Mouse (Mus musculus): ENCODE results near the gene Xrcc3.

Gene Xrcc3

DNA sequence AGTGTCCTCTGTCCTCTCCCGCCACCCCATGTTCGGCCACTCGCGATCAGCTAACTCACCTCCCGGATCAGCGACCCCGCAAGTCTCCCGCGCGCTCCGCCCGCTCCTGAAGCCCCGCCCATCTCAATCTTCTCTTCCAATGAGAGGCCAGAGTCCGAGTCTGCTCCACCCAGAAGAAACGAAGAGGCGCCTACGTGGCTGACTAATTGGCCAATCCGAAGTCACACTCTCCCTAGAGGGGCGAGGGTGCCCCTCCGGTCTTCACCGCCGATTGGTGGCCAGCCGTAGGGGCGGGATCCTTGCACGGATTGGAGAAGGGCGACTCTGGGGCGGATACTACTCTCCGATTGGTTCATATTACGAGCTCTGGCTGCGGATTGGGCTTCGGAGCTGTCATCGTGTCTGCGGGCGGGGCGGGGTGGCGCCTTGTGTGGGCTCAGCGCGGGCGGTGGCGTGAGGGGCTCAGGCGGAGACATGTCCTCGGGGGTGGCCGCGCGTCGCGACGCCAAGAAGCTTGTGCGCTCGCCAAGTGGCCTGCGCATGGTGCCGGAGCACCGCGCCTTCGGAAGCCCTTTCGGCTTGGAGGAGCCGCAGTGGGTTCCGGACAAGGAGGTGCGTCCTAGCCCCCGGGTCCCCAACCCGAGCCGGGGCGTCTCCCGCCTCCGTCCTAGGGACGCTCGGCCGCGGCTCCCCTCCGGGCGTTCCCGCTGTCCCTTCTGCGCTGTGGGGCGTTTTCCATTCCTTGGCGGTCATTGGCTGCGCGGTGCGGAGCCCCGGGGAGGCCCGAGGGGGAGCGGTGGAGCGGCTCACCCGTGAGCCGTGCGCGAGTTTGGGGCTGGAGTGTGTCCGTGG is at the start of gene Xrcc3, which contains the start of gene Zfyve21:
TSS of gene Xrcc3 (minus strand) at position 108 of the 852 bp plus-strand sequence.
TSS of gene Zfyve21 (plus strand) at position 405 of the 852 bp plus-strand sequence.
- CTCF ChIA-PET: interaction anchor here (0.5 to 1.0 kb wide), 2 partner anchors 35 to 915 kb away, joined by 4 read pairs; no protein-coding TSS in a partner anchor

GRCm38 (mm10) chr12:111855448-111855847 is 41.8 kb upstream of the Xrcc3 start:
- CTCF ChIA-PET: interaction anchor here (0.6 kb wide), 1 partner anchor 9 kb away, joined by 3 read pairs; no protein-coding TSS in a partner anchor

DNA sequence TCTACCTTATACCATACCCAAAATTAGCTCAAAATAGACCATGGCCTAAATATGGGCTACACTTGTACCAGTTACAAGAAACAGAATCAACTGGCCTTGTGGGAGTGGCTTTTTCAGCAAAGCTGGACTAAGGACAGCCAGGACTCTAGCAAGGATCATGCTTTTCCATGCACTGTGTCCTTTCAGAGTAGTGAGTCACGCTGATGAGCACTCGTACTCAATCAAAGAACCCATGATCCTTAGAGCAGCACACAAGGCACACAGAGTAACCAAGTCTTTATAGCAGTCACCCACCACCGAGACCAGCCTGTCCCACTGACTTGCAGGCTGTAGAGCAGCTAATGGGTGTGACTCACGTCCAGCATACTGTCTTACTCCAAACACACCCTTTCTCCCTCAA is 39.9 kb upstream of the Xrcc3 start:
- CTCF ChIA-PET: no interaction called here

GRCm38 (mm10) chr12:111853011-111853436 is 39.4 kb upstream of the Xrcc3 start:
- CTCF ChIA-PET: no interaction called here

DNA sequence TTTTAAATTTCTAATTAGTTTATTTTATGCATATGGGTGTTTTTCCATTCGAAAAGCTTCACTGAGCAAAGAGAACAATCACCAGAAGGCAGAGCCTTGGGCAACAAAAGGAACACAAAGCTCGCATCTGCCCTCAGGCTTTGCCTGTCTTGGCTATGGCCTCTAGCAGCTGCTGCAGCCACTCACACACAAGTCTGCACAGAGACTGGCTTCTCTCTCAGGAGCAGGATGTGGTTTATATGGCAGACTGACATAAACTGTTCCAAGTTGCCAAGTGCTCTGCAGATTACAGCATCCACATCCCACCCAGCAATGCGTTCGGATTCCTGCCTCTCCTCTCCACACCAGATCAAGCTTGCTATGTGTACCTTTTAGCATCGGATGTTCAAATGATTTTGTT is 38.1 kb upstream of the Xrcc3 start:
- CTCF ChIA-PET: interaction anchor here (0.6 kb wide), 1 partner anchor 621 kb away, joined by 3 read pairs; no protein-coding TSS in a partner anchor

DNA sequence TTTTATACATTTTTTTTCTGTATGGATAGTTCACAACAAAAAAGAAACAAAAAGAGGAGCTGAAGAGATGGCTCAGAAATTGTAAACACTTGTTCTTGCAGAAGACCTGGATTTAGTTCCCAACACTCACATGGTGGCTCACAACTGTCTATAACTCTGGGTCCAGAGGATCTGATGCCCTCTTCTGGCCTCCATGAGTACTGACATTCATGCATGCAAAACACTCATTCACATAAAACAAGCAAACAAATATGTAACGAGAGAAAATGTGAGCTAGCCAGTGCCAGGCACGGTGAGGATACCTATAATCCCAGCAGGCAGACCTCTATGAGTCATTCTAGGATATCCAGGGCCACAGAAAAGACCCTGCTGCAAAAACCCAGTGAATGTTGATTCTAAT is 37.6 kb upstream of the Xrcc3 start:
- CTCF ChIA-PET: interaction anchor here (0.6 kb wide), 1 partner anchor 621 kb away, joined by 3 read pairs; no protein-coding TSS in a partner anchor

DNA sequence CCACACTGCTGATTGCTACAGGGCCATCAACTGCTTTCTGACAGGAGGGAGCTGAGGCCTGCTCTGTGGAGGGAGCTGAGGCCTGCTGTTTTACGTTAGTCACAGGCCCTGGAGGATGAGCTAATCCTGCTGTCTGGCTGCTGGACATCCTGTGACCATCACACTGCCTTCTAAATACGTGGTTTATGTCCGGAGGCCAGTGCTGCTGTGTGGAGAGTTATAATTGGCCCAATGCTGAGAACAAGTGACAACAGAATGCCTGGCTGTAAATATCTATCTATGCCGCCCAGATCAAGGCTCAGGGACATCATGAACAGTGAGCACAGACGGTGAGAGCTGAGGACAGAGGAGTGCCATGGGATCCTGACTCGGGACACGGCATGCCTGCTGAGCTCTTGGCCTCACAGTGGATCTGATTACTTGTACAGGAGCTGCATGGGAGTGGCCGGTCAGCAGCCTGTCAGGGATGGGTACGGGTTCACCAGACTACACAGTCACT is 34.7 kb upstream of the Xrcc3 start:
- CTCF ChIA-PET: interaction anchor here (0.9 kb wide), 1 partner anchor 18 kb away, joined by 3 read pairs; no protein-coding TSS in a partner anchor

DNA sequence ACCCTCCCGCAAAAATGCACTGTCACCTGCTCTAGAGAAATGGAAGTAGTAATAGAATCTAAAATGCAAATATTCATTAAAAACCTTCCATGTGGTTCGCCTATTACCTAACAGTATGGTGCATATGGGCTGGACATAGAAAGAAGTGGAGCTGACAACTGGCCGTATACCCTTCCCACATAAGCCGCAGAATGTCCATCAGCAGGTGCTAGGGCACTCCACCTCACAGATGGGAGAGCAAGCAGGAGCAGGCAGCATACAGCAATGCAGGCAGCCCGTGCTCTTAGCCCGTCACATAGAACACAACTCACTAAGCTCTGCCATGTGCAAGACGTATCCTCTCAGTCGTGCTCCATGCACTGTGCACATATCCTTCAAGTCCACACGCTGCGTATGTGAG is 33.1 kb upstream of the Xrcc3 start:
- CTCF ChIA-PET: no interaction called here

DNA sequence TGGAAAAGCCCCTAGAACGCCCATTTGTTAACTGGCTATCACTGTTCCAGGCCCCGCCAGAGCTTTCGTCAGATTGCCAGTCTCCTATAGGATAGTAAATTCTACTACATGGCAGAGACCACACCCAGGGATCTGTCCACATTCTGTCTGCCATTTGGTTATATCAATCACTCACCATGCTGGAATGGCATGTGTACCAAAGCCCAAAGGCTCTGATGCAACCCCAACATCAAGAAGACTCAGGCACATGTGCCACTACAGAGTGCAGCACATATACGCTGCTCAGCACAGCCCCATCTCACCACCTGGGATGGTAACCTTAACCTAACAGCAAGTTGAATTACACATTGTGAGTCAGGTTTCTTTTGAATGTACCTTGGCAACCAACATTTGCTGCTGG is 32.3 kb upstream of the Xrcc3 start:
- CTCF ChIA-PET: no interaction called here

DNA sequence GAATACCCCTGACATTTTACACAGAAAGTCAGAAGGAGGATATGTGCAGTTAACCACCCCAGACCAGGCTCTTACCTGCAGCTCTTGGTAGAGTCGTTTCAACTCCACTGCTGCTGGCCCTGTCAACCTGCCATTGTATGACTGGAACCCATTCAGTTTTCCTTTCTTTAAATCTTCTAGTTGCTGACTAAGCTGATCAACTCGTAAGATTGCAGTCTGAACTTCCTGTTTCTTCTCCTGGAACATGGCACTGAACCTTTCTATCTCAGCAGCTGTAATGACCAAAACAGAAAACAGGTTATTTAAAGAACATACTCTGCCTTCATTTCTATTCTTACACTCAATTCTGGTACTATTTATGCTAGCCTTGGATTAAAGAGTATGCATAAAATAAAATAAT is 29.8 kb upstream of the Xrcc3 start:
- CTCF ChIA-PET: no interaction called here

GRCm38 (mm10) chr12:111842565-111843433 is 29.1 kb upstream of the Xrcc3 start:
- CTCF ChIA-PET: no interaction called here

GRCm38 (mm10) chr12:111833457-111833856 is 19.8 kb upstream of the Xrcc3 start:
- CTCF ChIA-PET: no interaction called here

- CTCF ChIA-PET: no interaction called here
Measured at GRCm38 (mm10) chr12:111832643-111833042, 19.0 kb upstream of the Xrcc3 start.

DNA sequence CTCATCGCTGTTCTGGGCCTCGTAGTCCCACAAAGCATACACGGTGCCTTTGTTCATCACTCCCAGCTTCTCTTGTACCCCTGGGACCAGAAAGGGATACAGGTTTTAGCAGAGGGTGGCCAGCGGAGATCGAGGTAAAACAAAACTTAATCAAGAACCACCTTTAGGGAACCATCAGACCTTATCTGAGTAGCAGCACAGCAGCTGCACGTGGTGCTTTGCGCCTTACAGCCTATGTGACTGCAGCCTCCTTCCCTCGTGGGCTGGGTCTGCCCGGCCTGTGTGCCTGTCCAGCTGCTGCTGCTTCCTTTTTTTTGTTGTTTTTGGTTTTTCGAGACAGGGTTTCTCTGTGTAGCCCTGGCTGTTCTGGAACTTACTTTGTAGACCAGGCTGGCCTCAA is 16.7 kb upstream of the Xrcc3 start:
- CTCF ChIA-PET: interaction anchor here (1.2 kb wide), 1 partner anchor 18 kb away, joined by 3 read pairs; no protein-coding TSS in a partner anchor

DNA sequence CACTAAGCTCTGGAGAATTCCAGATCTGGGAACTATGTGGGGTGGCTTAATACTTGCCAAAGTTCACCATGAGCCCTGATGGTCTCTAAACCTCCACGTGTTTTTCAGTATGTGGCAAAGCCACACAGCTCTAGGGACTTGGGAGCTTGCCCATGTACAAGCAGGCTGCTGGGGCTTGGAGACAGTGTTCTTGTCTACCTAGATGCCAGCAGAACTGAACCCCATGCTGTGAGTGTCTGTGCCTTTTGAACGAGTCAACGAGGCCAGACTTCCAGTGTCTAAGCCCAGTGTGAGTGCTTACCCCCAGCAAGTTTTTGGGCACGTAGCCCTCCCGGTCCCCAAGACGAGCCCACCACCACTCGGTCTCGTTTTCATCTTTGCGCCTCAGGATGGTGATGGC is 16.3 kb upstream of the Xrcc3 start:
- CTCF ChIA-PET: interaction anchor here (1.2 kb wide), 1 partner anchor 18 kb away, joined by 3 read pairs; no protein-coding TSS in a partner anchor

DNA sequence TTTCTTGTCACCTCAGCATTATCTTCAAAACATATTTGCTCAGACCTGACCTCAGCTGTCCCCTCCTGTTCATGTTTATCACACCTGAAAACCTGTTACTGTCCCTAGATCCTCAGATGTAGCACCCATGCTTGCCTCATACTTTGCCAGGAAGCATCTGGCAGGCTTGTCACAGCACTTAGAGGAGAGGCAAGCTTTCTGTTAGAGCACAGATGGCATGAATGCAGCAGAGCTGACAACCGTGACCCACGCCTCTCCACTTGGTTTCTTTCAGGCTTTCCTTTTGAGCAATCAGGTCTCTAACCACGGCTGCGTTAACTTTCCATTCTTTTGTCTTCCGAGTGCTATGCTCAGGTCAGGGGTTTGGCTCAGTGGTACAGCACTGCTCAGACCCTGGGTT is 15.8 kb upstream of the Xrcc3 start:
- CTCF ChIA-PET: no interaction called here

GRCm38 (mm10) chr12:111827556-111827955 is 13.9 kb upstream of the Xrcc3 start:
- CTCF ChIA-PET: no interaction called here

- CTCF ChIA-PET: no interaction called here
Measured at GRCm38 (mm10) chr12:111821931-111822330, 8.3 kb upstream of the Xrcc3 start.

DNA sequence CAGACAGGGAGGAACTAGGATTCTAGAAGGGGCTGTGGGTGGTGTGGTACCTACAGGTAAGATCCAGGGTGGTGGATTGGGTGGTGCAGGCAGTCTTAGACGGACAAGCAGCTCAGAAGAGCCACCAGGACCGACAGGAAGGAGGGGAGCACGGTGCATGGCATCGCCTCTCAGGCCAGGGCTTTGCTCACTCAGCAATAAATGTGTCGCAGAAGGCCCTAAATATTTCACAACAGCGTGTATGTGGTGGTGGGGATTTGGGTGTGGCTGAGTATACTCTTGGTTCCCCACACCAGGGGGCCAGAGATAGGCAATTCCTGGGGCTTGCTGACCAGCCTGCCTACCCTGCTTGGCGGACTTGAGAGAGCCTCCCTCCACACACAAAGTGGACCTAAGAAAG is 7.0 kb upstream of the Xrcc3 start:
- CTCF ChIA-PET: no interaction called here

DNA sequence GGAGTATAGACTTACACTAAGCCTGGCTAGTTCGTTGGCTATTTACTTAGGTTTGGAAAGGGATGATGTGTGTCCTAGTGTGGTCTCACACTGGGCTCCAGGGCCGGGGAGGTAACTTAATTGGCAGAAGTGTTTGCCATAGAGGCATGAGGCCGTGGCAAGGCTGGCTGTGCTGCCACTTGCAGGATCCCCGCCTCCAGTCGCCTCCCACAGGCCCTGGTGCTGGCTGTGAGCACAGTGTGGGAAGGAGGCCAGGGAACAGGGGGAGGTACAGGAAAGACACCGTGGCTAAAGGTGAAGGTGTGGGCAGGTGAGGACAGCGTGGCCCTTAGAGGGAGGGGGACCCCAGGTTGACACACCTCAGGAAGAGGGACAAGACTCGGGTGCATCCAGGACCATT is 6.3 kb upstream of the Xrcc3 start:
- CTCF ChIA-PET: no interaction called here

- CTCF ChIA-PET: no interaction called here
Measured at GRCm38 (mm10) chr12:111817991-111818390, 4.3 kb upstream of the Xrcc3 start.

DNA sequence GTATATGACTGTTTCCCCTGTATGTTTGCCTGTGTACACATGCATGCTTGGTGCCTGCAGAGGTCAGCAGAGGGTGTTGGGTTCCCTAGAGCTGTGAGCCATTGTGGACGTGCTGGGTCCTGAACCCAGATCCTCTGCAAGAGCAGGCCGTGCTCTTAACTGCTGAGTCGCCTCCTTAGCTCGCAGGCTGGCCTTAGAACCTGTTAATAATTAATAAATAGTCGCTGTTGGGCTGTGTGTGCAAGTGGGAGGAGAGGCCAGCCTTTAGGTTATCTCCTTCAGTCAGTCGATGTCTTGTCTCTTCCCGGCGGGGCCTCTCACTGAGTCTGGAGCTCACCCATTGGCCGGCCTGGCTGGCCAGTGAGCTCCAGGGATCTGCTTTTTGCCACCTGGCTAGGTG is 3.3 kb upstream of the Xrcc3 start:
- CTCF ChIA-PET: no interaction called here
